Comparison of ENCODE assay signal across 10 mouse cellular contexts in genomic region chr9:65569491-65569971, GRCm38 (mm10). TPM values are rescaled to one million over a fixed set of nuclear protein-coding genes. Genes with fewer than 3 reads are reported as not detected.
DNase-seq lines count a peak whose midpoint lies in the region; ATAC-seq and TF ChIP-seq lines count a peak whose summit lies in the region.
"Had no signal": no experiment of that assay in that cellular context is flagged by ENCODE, and none has a peak within 500 bp of the region (broad histone marks: within the 10 kb centered on the region; RNA-seq: fewer than 3 reads in every experiment).

No protein-coding gene starts in this region.

- peak; percentile 74 to 79 for DNase-seq in lung, adult 18-20 months
- DNase-seq in lung, adult 2 months = no peak
- DNase-seq in gastrocnemius, postnatal 14 days = peak; percentile 71
- DNase-seq in left cerebral cortex, postnatal 14 days (ENCODE audit: low spot score in 2 of 2) = no peak
- no peak for DNase-seq in embryo, embryonic 9.5 days (ENCODE audit: extremely low spot score)
- DNase-seq in left cerebral cortex, adult 2 months (ENCODE audit: extremely low spot score in 1 of 2, low spot score in 2 of 2) = no peak
- DNase-seq: kidney, adult 11 months; thymus, adult 18-20 months had no signal

- no peaks in the 10 kb centered on the region for H3K27me3 ChIP-seq in liver, embryonic 16.5 days (ENCODE audit: control insufficient read depth, insufficient read depth, low read depth, low read length)
- no peaks in the 10 kb centered on the region for H3K27me3 ChIP-seq in stomach, embryonic 15.5 days (replicated peaks)

- no peak for TF ChIP-seq CTCF in lung, adult 2 months (IDR thresholded peaks at IDR 0.05; ENCODE audit: insufficient read depth, low read length)
- no peak for TF ChIP-seq CTCF in left cerebral cortex, adult 2 months (IDR thresholded peaks at IDR 0.05)

- TF ChIP-seq POLR2A in lung, adult 2 months (IDR thresholded peaks at IDR 0.05; ENCODE audit: borderline replicate concordance, extremely low read depth, low read depth, low read length) = no peak

- peaks cover 2% of the 10 kb centered on the region; the same call in 1 of the 2 replicates for H3K4me1 ChIP-seq in lung, adult 2 months (ENCODE audit: control insufficient read depth, insufficient read depth, low read length)
- peaks cover 34% of the 10 kb centered on the region for H3K4me1 ChIP-seq in liver, embryonic 16.5 days (ENCODE audit: control insufficient read depth, low read depth, low read length)
- 0 out of 2 replicates have a peak, but pooled peaks cover 4% of the 10 kb centered on the region for H3K4me1 ChIP-seq in stomach, embryonic 15.5 days

- no peak for ATAC-seq in liver, embryonic 16.5 days (ENCODE audit: low read depth)
- ATAC-seq in stomach, embryonic 15.5 days (ENCODE audit: insufficient read depth, low FRiP score, low read depth) = 0 out of 2 replicates have a peak, but pooled peaks have one; percentile 27

- no peaks in the 10 kb centered on the region for H3K9me3 ChIP-seq in liver, embryonic 16.5 days (replicated peaks; ENCODE audit: control insufficient read depth, low read length)
- no peaks in the 10 kb centered on the region for H3K9me3 ChIP-seq in stomach, embryonic 15.5 days

- peak overlapping the region; percentile 60 for H3K27ac ChIP-seq in liver, embryonic 16.5 days (ENCODE audit: low read length)
- peak overlapping the region; percentile 80 for H3K27ac ChIP-seq in stomach, embryonic 15.5 days
- H3K27ac ChIP-seq in left cerebral cortex, adult 2 months = no peak overlapping the region

- no peak overlapping the region for H3K4me3 ChIP-seq in lung, adult 2 months (replicated peaks; ENCODE audit: extremely low read depth, low read depth, low read length)
- no peak overlapping the region for H3K4me3 ChIP-seq in liver, embryonic 16.5 days (ENCODE audit: low read depth, low read length)
- H3K4me3 ChIP-seq in stomach, embryonic 15.5 days (replicated peaks) = no peak overlapping the region
- H3K4me3 ChIP-seq in left cerebral cortex, adult 2 months = no peak overlapping the region

- intact Hi-C loops in gastrocnemius, postnatal 14 days (cut with DNase I; ENCODE audit: low total_unique reads) = no loop called here
- intact Hi-C loops in left cerebral cortex, postnatal 14 days (cut with DNase I) = no loop called here
- intact Hi-C loops in left cerebral cortex, adult 2 months (cut with DNase I) = no loop called here

- H3K36me3 ChIP-seq in liver, embryonic 16.5 days (ENCODE audit: control insufficient read depth, insufficient read depth) = peaks cover 59% of the 10 kb centered on the region
- H3K36me3 ChIP-seq in stomach, embryonic 15.5 days = 0 out of 2 replicates have a peak, but pooled peaks cover 10% of the 10 kb centered on the region

- H3K9ac ChIP-seq in liver, embryonic 16.5 days (ENCODE audit: low read depth, low read length) = no peak overlapping the region
- no peak overlapping the region for H3K9ac ChIP-seq in stomach, embryonic 15.5 days

- WGBS in lung, adult 2 months = 57% methylated on average over 6 of the region's 6 CpGs
- 72% methylated on average over 6 of the region's 6 CpGs for WGBS in liver, embryonic 16.5 days (ENCODE audit: insufficient replicate concordance)
- 57% methylated on average over 6 of the region's 6 CpGs for WGBS in stomach, embryonic 15.5 days

- H3K4me2 ChIP-seq in liver, embryonic 16.5 days (ENCODE audit: low read depth, low read length) = no peak overlapping the region
- H3K4me2 ChIP-seq in stomach, embryonic 15.5 days = no peak overlapping the region

RNA-seq across cellular contexts. Expression of gene Plekho2, which starts 10.3 kb away (rescaled TPM):
- polyA plus RNA-seq in lung, adult 2 months (2012; rRNA removed) = 31.6 and 36.7 TPM in 2 replicates
- 10 to 100 TPM in 1 of 2 experiments, 1 to 10 TPM in 1; 8.3 to 10.7 TPM for total RNA-seq in gastrocnemius, postnatal 14 days (2021)
- 23.1 and 24.5 TPM in 2 replicates for polyA plus RNA-seq in liver, embryonic 16.5 days (2015; fragmentation: Nextera tagmentation; extraction: Ambion mirVana)
- 17.0 and 18.1 TPM in 2 replicates for polyA plus RNA-seq in stomach, embryonic 15.5 days (2015; fragmentation: Nextera tagmentation; extraction: Ambion mirVana)
- 1 to 10 TPM; 6.5 to 9.6 TPM for total RNA-seq in left cerebral cortex, postnatal 14 days (2021)
- 10 to 100 TPM; 13.3 to 15.1 TPM for total RNA-seq in left cerebral cortex, adult 2 months (2021)

RNA-seq across cellular contexts. Expression of gene Pif1, which starts 17.4 kb away (rescaled TPM):
- polyA plus RNA-seq in lung, adult 2 months (2012; rRNA removed) = 0.36 and 1.0 TPM in 2 replicates
- under 1 TPM; 0.44 to 0.57 TPM for total RNA-seq in gastrocnemius, postnatal 14 days (2021)
- polyA plus RNA-seq in liver, embryonic 16.5 days (2015; fragmentation: Nextera tagmentation; extraction: Ambion mirVana) = 9.6 and 10.9 TPM in 2 replicates
- 11.4 and 12.3 TPM in 2 replicates for polyA plus RNA-seq in stomach, embryonic 15.5 days (2015; fragmentation: Nextera tagmentation; extraction: Ambion mirVana)
- under 1 TPM; 0.42 to 0.82 TPM for total RNA-seq in left cerebral cortex, postnatal 14 days (2021)
- under 1 TPM; 0.20 to 0.28 TPM for total RNA-seq in left cerebral cortex, adult 2 months (2021)

RNA-seq across cellular contexts. Expression of gene Ankdd1a, which starts 49.5 kb away (rescaled TPM):
- 0.17 and 0.59 TPM in 2 replicates for polyA plus RNA-seq in lung, adult 2 months (2012; rRNA removed)
- total RNA-seq in gastrocnemius, postnatal 14 days (2021) = not detected
- polyA plus RNA-seq in liver, embryonic 16.5 days (2015; fragmentation: Nextera tagmentation; extraction: Ambion mirVana) = 0.06 TPM in 1 of 2 replicates, not detected in the other
- 0.14 TPM in 1 of 2 replicates, not detected in the other for polyA plus RNA-seq in stomach, embryonic 15.5 days (2015; fragmentation: Nextera tagmentation; extraction: Ambion mirVana)
- total RNA-seq in left cerebral cortex, postnatal 14 days (2021) = 1 to 10 TPM; 3.1 TPM
- total RNA-seq in left cerebral cortex, adult 2 months (2021) = 1 to 10 TPM; 2.7 to 3.5 TPM

RNA-seq across cellular contexts. Expression of gene Rbpms2, which starts 59.9 kb away (rescaled TPM):
- polyA plus RNA-seq in lung, adult 2 months (2012; rRNA removed) = 16.0 and 18.4 TPM in 2 replicates
- 1 to 10 TPM; 2.2 to 2.6 TPM for total RNA-seq in gastrocnemius, postnatal 14 days (2021)
- polyA plus RNA-seq in liver, embryonic 16.5 days (2015; fragmentation: Nextera tagmentation; extraction: Ambion mirVana) = 11.9 and 14.6 TPM in 2 replicates
- 19.3 and 23.2 TPM in 2 replicates for polyA plus RNA-seq in stomach, embryonic 15.5 days (2015; fragmentation: Nextera tagmentation; extraction: Ambion mirVana)
- total RNA-seq in left cerebral cortex, postnatal 14 days (2021) = 1 to 10 TPM; 1.8 to 2.3 TPM
- total RNA-seq in left cerebral cortex, adult 2 months (2021) = 1 to 10 TPM; 2.2 to 3.2 TPM

Comparison
In these comparisons a context has a peak if more than half of its experiments do, and no peak if none do; other contexts are left out.
1. DNase-seq: peak in lung, adult 18-20 months (2 of 2) and gastrocnemius, postnatal 14 days (single experiment); none in lung, adult 2 months (single experiment), left cerebral cortex, postnatal 14 days (0 of 2), embryo, embryonic 9.5 days (single experiment) and left cerebral cortex, adult 2 months (0 of 2).